Mouse (Mus musculus): ENCODE measurements at regions not wholly inside any gene's neighbourhood (a gene's known extent, or its start where the extent isn't known, plus 50 kb on each side); places are given as distances from the start of the nearest gene placed in this dataset.
"Not testable (repeated sequence)": the region's sequence is repeated elsewhere in the genome, so short reads cannot be mapped to it uniquely, and the experiment has no call there.

DNA sequence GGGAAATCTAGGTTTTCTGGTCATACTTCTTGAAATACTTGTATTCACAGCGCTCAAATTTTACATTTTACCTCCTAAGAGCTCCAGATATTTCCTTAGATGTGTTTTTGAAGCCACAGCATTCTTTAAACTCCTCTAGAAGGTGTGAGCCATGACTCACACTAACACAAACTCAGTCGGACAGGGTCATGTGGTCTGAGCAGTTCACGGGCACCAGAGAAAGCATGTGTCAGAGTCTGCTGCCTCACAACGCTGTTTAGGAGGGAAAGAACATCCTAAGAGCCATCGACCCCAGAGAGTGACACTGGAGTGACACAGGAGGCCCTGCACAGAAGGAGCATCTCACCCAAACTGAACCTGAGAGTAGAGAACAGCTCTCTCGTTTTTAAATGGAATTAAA lies 332.2 kb downstream of the Lrig3 start:
- no peaks in the 10 kb centered on the region for H3K9me3 ChIP-seq (replicated peaks)
- H3K4me2 ChIP-seq = no peak overlapping the region
- 68% methylated on average over 6 of the region's 6 CpGs for WGBS
- H3K4me1 ChIP-seq = no peaks in the 10 kb centered on the region
- no peak overlapping the region for H3K4me3 ChIP-seq (replicated peaks)
- H3K27ac ChIP-seq = no peak overlapping the region
- no peaks in the 10 kb centered on the region for H3K36me3 ChIP-seq
- no peak overlapping the region for H3K9ac ChIP-seq
- H3K27me3 ChIP-seq = no peaks in the 10 kb centered on the region
- ATAC-seq (replicated peaks; ENCODE audit: low FRiP score) = no peak

DNA sequence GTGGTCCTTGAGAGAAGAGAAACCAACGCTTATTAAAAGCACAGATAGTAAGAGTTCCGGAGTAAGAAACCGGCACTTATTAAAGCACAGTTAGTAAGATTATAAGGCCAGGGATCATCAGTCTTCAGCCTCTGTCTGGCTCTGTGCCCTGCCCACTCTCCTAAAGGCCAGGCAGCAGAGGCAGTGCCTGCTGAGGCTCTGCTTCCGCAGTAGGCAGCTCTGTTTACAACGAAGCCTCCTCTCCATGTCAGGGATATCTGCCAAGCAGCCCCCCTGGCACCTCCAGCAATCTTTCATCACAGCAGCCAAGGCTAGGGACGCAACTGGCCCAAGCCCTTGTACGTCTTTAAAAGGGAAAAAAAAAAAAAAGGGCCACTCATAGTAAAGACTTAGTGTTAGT lies 329.9 kb downstream of the Lrig3 start:
- ATAC-seq (replicated peaks; ENCODE audit: low FRiP score) = no peak
- no peak overlapping the region for H3K9ac ChIP-seq
- H3K27ac ChIP-seq = no peak overlapping the region
- H3K4me3 ChIP-seq (replicated peaks) = no peak overlapping the region
- H3K27me3 ChIP-seq = no peaks in the 10 kb centered on the region
- H3K4me2 ChIP-seq = no peak overlapping the region
- 85% methylated on average over 7 of the region's 7 CpGs for WGBS
- H3K36me3 ChIP-seq = no peaks in the 10 kb centered on the region
- no peaks in the 10 kb centered on the region for H3K4me1 ChIP-seq
- no peaks in the 10 kb centered on the region for H3K9me3 ChIP-seq (replicated peaks)

DNA sequence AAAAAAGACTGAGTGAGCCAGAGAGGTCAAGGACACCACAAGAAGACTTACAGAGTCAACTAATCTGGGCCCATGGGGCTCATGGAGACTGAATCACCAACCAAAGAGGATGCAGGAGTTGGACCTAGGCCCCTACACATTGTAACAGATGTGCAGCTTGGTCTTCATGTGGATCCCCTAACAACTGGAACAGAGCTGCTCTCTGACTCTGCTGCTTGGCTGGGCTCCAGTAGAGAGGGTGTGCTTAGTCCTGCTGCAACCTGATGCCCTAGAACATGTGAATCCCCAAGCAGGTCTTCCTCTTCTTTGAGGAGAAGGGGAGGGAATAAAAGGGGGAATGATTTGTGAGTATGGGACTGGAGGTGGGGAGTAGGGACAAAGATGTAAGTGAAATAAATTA lies 325.8 kb downstream of the Lrig3 start:
- H3K4me2 ChIP-seq = no peak overlapping the region
- H3K27me3 ChIP-seq = no peaks in the 10 kb centered on the region
- H3K9ac ChIP-seq = no peak overlapping the region
- H3K9me3 ChIP-seq (replicated peaks) = no peaks in the 10 kb centered on the region
- H3K36me3 ChIP-seq = no peaks in the 10 kb centered on the region
- no peak for ATAC-seq (replicated peaks; ENCODE audit: low FRiP score)
- no peak overlapping the region for H3K4me3 ChIP-seq (replicated peaks)
- H3K4me1 ChIP-seq = no peaks in the 10 kb centered on the region
- no peak overlapping the region for H3K27ac ChIP-seq

DNA sequence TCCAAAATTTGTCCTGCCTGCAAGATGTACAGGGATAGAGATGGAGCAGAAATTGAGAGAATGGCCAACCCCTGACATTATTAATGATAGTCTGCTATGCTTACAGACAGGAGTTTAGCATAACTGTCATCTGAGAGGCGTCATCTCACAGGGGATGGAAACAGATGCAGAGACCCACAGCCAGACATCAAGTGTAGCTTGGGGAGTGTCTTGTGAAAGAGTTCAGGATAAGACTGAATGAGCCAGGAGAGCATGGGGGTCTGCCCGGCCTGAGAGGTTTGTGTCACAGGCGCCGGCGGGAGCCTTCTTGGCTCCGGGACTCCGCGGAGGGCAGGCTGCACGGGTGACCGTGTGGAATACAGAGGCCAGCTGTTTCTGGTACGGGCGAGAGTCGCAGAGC lies 319.1 kb downstream of the Lrig3 start:
- ATAC-seq (replicated peaks; ENCODE audit: low FRiP score); H3K4me3 ChIP-seq (replicated peaks); H3K4me1 ChIP-seq; H3K36me3 ChIP-seq; H3K9ac ChIP-seq; H3K9me3 ChIP-seq (replicated peaks); H3K27ac ChIP-seq; H3K4me2 ChIP-seq; H3K27me3 ChIP-seq: not testable (repeated sequence)
- whole genome bisulfite sequencing = 95% methylated on average over 10 of the region's 13 CpGs

DNA sequence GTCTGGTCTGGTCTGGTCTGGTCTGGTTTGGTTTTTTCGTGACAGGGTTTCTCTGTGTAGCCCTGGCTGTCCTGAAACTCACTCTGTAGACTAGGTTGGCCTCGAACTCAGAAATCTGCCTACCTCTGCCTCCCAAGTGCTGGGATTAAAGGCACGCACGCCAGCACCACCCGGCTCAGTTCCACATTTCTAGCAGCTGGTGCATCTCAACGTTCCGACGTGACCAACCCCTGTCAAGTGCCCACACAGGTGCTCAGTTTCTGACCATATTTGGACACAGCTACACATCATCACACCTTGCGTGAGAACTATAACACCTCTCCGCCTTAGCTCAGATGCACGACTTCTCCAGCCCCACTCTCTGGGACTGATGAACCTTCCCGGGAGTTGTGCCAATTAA lies 304.4 kb downstream of the Lrig3 start:
- H3K36me3 ChIP-seq = no peaks in the 10 kb centered on the region
- H3K27ac ChIP-seq = no peak overlapping the region
- H3K27me3 ChIP-seq = no peaks in the 10 kb centered on the region
- H3K4me3 ChIP-seq (replicated peaks) = no peak overlapping the region
- H3K9ac ChIP-seq = no peak overlapping the region
- no peaks in the 10 kb centered on the region for H3K4me1 ChIP-seq
- no peaks in the 10 kb centered on the region for H3K9me3 ChIP-seq (replicated peaks)
- H3K4me2 ChIP-seq = no peak overlapping the region
- no peak for ATAC-seq (replicated peaks; ENCODE audit: low FRiP score)
- 92% methylated on average over 12 of the region's 12 CpGs for WGBS

DNA sequence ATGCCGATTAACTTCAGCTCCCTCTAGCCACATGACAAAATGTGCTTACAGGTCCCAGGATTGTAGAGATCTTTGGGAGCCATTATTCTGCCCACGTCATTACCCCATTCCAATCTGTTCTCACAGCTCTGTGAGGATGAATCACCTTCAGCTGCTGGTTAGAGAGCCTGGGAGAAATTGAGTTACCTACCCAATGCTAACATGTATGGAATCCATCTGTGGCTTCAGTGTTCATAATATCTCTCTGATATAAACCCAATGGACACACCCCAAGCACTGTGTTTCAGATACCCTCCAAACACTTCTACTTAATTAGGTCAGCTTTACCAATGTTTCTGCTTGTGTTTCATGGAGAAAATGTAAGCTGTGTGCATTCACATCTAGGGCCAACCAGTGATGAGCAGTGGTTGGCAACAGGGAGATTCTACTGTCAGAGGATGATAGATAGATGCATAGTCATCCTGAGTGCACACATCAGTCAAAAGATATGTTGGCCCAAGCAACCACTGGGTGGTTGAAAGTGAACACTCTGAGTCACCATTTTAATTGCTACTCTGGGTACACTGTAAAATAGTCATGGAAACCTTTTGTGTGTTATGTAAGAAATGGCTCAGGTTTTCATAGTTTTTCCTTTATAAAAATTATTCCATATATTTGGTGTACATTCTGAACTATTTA lies 301.5 kb downstream of the Lrig3 start:
- H3K36me3 ChIP-seq = no peaks in the 10 kb centered on the region
- no peak for ATAC-seq (replicated peaks; ENCODE audit: low FRiP score)
- H3K27ac ChIP-seq = no peak overlapping the region
- no peak overlapping the region for H3K4me3 ChIP-seq (replicated peaks)
- no peak overlapping the region for H3K4me2 ChIP-seq
- WGBS = 85% methylated on average over 2 of the region's 2 CpGs
- no peaks in the 10 kb centered on the region for H3K27me3 ChIP-seq
- no peaks in the 10 kb centered on the region for H3K9me3 ChIP-seq (replicated peaks)
- no peak overlapping the region for H3K9ac ChIP-seq
- no peaks in the 10 kb centered on the region for H3K4me1 ChIP-seq

DNA sequence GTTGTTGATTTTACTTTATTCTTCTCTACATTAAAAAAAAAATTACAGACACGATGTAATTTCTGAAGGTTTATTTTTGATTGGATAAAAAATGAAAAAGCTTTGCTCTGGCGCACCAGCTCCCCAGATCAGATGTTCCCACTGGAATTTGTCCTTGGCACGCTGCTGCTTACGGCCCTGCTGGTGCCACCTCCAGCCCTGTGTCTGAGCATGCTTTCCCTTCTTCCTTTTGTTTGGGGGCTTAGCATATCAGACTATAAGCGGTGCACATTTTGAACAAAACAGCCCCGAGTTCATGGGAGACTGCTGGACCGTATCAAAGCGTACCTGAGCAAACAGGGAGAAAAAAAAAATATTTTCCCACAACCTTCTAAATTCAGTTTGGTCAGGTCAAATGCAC lies 291.2 kb downstream of the Lrig3 start:
- no peak for ATAC-seq (replicated peaks; ENCODE audit: low FRiP score)

DNA sequence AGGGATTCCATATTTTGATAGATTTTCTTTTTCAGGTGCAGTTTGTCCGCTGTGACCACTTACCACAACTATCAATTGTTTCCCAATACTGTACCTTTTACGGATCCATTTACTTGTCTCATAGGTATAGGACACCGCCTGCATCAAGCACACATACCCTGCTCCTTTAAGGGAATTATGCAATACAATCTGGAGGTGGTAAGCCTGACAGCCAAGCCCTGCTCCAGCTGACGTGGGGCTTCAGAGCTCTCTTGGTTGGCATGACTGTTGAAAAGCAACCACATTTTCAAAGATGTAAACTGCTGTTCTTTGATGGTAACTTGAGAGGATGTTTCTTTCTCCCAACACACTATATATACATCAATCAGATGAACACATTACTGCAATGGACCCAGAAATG lies 288.2 kb downstream of the Lrig3 start:
- no peak overlapping the region for H3K4me2 ChIP-seq
- no peaks in the 10 kb centered on the region for H3K4me1 ChIP-seq
- H3K27ac ChIP-seq = no peak overlapping the region
- H3K9me3 ChIP-seq (replicated peaks) = no peaks in the 10 kb centered on the region
- 89% methylated on average over 4 of the region's 4 CpGs for WGBS
- ATAC-seq (replicated peaks; ENCODE audit: low FRiP score) = no peak
- H3K4me3 ChIP-seq (replicated peaks) = no peak overlapping the region
- no peak overlapping the region for H3K9ac ChIP-seq
- no peaks in the 10 kb centered on the region for H3K36me3 ChIP-seq
- no peaks in the 10 kb centered on the region for H3K27me3 ChIP-seq

More for the DNA sequence above, 291.2 kb downstream of the Lrig3 start:
- Histone ChIP-seq H3K9ac (no peak overlapping the region), H3K9me3 (replicated peaks) (no peaks in the 10 kb centered on the region), H3K4me2 (no peak overlapping the region), H3K27me3 (no peaks in the 10 kb centered on the region), H3K4me3 (replicated peaks) (no peak overlapping the region), H3K4me1 (no peaks in the 10 kb centered on the region), H3K27ac (no peak overlapping the region), H3K36me3 (no peaks in the 10 kb centered on the region)
- WGBS = 78% methylated on average over 8 of the region's 8 CpGs

DNA sequence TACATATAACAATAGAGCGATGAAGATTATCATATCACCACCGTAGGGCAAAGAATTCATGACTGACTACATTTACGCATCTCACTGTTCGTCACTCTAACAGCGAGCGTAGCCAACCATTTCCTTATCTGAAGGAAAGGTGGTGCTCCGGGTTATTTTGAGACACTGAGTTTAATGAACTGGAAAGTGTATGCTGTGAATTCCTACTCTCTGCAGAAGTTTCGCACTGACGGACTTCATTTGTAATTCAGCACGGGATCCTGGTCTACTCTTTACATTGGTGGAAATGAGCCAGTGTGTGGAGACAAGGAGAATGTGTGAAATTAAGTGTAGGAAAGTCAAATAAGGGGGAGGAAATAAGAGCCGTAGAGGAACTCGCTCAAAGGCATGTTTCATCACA lies 283.2 kb downstream of the Lrig3 start:
- Histone ChIP-seq H3K27ac (no peak overlapping the region), H3K4me2 (peak overlapping the region; percentile 27), H3K9ac (no peak overlapping the region), H3K4me3 (replicated peaks) (no peak overlapping the region), H3K36me3 (no peaks in the 10 kb centered on the region), H3K27me3 (no peaks in the 10 kb centered on the region), H3K9me3 (replicated peaks) (no peaks in the 10 kb centered on the region), H3K4me1 (0 out of 2 replicates have a peak, but pooled peaks cover 2% of the 10 kb centered on the region)
- ATAC-seq (replicated peaks; ENCODE audit: low FRiP score) = peak; percentile 75; the same call in 1 of the 2 replicates
- 47% methylated on average over 12 of the region's 12 CpGs for WGBS

DNA sequence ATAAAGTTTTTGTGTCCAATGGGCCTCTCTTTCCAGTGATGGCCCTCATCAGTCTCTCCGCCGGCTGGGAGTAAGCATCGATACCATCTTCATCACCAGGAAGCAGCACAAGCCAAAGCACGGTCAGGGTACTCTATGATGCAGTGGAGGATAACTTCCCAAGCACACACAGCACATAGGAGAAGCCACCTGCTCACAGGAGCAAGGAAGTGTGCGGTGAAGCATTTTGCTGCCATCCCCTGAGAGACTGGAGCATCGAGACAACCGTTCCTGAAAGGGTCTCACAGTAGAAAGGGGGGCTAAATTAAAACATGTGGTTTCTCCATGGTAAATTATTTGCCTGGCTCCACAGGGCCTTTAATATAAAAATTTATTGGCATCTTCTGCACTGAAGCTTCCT lies 277.1 kb downstream of the Lrig3 start:
- Histone ChIP-seq H3K4me3 (replicated peaks) (no peak overlapping the region), H3K4me2 (no peak overlapping the region), H3K9ac (no peak overlapping the region), H3K27ac (no peak overlapping the region), H3K9me3 (replicated peaks) (no peaks in the 10 kb centered on the region), H3K36me3 (no peaks in the 10 kb centered on the region), H3K4me1 (peaks cover 11% of the 10 kb centered on the region; the same call in 1 of the 2 replicates), H3K27me3 (no peaks in the 10 kb centered on the region)
- ATAC-seq (replicated peaks; ENCODE audit: low FRiP score) = no peak
- 76% methylated on average over 7 of the region's 7 CpGs for WGBS

DNA sequence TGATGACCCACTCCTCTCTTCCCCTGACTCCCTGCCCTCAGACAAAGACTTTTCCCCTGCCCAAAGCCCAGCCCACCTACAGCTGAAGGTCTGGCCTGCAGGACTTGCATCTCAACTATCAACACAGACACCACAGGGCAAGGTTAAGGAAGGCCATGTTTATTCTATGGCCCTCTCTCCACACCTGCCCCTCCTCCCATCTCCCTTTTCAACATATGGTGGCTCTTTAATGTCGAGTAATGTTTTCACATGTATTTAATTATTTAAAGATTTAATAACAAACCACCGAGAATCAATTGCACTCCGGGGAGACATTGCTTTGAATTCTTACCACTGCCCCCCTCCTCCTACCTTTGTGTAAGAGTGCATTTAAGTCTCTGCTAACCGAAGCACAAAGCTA lies 273.6 kb downstream of the Lrig3 start:
- ATAC-seq (replicated peaks; ENCODE audit: low FRiP score) = no peak
- H3K4me2 ChIP-seq = no peak overlapping the region
- H3K4me3 ChIP-seq (replicated peaks) = no peak overlapping the region
- H3K9me3 ChIP-seq (replicated peaks) = no peaks in the 10 kb centered on the region
- no peaks in the 10 kb centered on the region for H3K36me3 ChIP-seq
- no peaks in the 10 kb centered on the region for H3K27me3 ChIP-seq
- H3K27ac ChIP-seq = no peak overlapping the region
- WGBS = 16% methylated on average over 4 of the region's 4 CpGs
- H3K9ac ChIP-seq = no peak overlapping the region
- peaks cover 11% of the 10 kb centered on the region; the same call in 1 of the 2 replicates for H3K4me1 ChIP-seq
